Mouse (Mus musculus): ENCODE data around the gene Txndc15. TPM values are rescaled to one million over a fixed set of nuclear protein-coding genes. Genes with fewer than 3 reads are reported as not detected.
A peak's percentile ranks its signal among the peaks of the same experiment; 100 is the strongest.

Gene Txndc15
- polyA plus RNA-seq, 1 experiment from 2014 or later: 104 TPM

DNA sequence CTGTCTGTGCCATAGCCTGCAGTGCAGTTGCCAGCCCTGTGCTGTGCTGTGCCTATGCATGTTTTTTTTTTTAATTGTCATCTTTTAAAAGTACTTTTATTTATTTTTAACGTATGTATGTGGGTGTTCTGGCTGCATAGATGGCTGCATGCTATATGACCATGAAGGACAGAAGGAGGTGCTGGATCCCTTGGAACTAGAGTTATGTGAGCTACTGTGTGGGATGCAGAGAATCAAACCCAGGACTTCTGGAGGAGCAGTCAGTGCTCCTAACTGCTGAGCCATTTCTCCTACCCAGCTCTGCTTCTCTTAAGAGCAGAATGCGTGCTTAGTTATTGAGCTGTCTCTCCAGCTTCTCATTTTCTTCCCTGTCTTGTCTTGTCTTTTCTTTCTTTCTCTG, 7.5 kb downstream of the Txndc15 start:
- no peak overlapping the region for H3K9ac ChIP-seq (ENCODE audit: low read length)
- no peak overlapping the region for H3K4me3 ChIP-seq (ENCODE audit: low read depth, low read length)
- H3K27ac ChIP-seq (ENCODE audit: low read depth, low read length): no peak overlapping the region
- no peak for ATAC-seq (ENCODE audit: insufficient read depth, low FRiP score, low TSS enrichment)
- WGBS: 86% methylated on average over 2 of the region's 2 CpGs
- no peaks in the 10 kb centered on the region for H3K27me3 ChIP-seq (ENCODE audit: control insufficient read depth, insufficient read depth, low read length)
- H3K4me2 ChIP-seq (ENCODE audit: low read depth): no peak overlapping the region
- no peak for DNase-seq (ENCODE audit: low spot score)
- H3K36me3 ChIP-seq (ENCODE audit: control insufficient read depth, insufficient read depth, low read length): peaks cover 10% of the 10 kb centered on the region
- no peaks in the 10 kb centered on the region for H3K4me1 ChIP-seq (ENCODE audit: control insufficient read depth, insufficient read depth, low read length)
- H3K9me3 ChIP-seq (ENCODE audit: control insufficient read depth, low read length): no peaks in the 10 kb centered on the region

DNA sequence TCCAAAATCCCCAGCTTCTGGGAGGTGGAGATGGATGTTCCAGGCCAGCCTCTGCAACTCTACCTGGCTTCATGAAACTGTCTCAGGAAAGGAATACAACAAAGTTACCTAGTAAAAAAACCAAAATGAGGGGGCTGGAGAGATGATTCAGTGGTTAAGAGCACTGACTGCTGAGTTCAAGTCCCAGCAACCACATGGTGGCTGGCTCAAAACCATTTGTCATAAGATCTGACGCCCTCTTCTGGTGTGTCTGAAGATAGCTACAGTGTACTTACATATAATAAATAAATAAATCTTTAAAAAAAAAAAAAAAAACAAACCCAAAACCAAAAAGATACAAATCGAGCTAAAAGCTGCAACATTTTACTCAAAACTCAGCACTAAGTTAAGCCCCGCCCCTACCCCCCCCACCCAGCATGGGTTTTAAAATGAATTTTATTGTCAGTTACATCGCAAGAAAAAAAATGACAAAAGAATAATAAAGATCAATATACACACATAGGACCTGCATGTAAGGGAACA, 12.2 kb downstream of the Txndc15 start:
- H3K27ac ChIP-seq (ENCODE audit: low read depth, low read length): peak overlapping the region; percentile 94
- no peak for ATAC-seq (ENCODE audit: insufficient read depth, low FRiP score, low TSS enrichment)
- H3K27me3 ChIP-seq (ENCODE audit: control insufficient read depth, insufficient read depth, low read length): no peaks in the 10 kb centered on the region
- no peaks in the 10 kb centered on the region for H3K4me1 ChIP-seq (ENCODE audit: control insufficient read depth, insufficient read depth, low read length)
- peak overlapping the region; percentile 60 for H3K4me2 ChIP-seq (ENCODE audit: low read depth)
- peak overlapping the region; percentile 51 for H3K4me3 ChIP-seq (ENCODE audit: low read depth, low read length)
- peak overlapping the region; percentile 81 for H3K9ac ChIP-seq (ENCODE audit: low read length)
- no peak for DNase-seq (ENCODE audit: low spot score)
- H3K9me3 ChIP-seq (ENCODE audit: control insufficient read depth, low read length): no peaks in the 10 kb centered on the region
- H3K36me3 ChIP-seq (ENCODE audit: control insufficient read depth, insufficient read depth, low read length): 0 out of 2 replicates have a peak, but pooled peaks cover 1% of the 10 kb centered on the region
- 5% methylated on average over 4 of the region's 4 CpGs for WGBS

GRCm38 (mm10) chr13:55727120-55727838, 12.8 kb downstream of the Txndc15 start, which contains the start of gene Pcbd2:
Gene Pcbd2, plus strand, starts transcription at chr13:55727368.
- peak; percentile 69 for ATAC-seq (ENCODE audit: insufficient read depth, low FRiP score, low TSS enrichment)
- Histone ChIP-seq H3K4me1 (ENCODE audit: control insufficient read depth, insufficient read depth, low read length) (no peaks in the 10 kb centered on the region), H3K4me2 (ENCODE audit: low read depth) (peak within 1 kb of the TSS; percentile 60), H3K27me3 (ENCODE audit: control insufficient read depth, insufficient read depth, low read length) (no peaks in the 10 kb centered on the region), H3K9ac (ENCODE audit: low read length) (peak within 1 kb of the TSS; percentile 81), H3K9me3 (ENCODE audit: control insufficient read depth, low read length) (no peaks in the 10 kb centered on the region), H3K36me3 (ENCODE audit: control insufficient read depth, insufficient read depth, low read length) (no peaks in the 10 kb centered on the region), H3K4me3 (ENCODE audit: low read depth, low read length) (peak within 1 kb of the TSS; percentile 51), H3K27ac (ENCODE audit: low read depth, low read length) (peak within 1 kb of the TSS; percentile 94)
- DNase-seq (ENCODE audit: low spot score): peak; percentile 89
- 1% methylated on average over 73 of the region's 73 CpGs for WGBS

DNA sequence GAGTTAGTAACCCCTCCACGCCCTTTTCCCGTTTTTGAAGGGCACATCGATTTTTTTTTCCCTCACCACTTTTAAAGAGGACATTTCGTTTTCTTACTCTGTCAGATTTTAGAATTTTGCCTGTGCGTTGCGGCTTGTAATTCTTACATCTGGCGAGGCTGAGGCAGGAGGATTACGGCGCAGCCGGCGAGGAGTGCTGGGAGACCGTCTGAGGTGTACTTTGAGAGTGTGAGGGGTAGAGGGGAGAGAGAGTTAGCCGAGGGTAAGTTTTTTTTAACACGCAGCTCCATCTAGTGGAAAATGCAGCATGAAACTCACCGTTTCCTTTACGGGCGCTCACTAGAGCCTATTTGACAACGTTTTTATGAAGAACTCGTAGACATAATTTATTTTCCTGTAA, 13.4 kb downstream of the Txndc15 start:
- DNase-seq (ENCODE audit: low spot score) (peak; percentile 74), ATAC-seq (ENCODE audit: insufficient read depth, low FRiP score, low TSS enrichment) (peak; percentile 58; the same call in 1 of the 2 replicates)
- Histone ChIP-seq H3K9ac (ENCODE audit: low read length) (peak overlapping the region; percentile 81), H3K4me2 (ENCODE audit: low read depth) (peak overlapping the region; percentile 60), H3K4me1 (ENCODE audit: control insufficient read depth, insufficient read depth, low read length) (no peaks in the 10 kb centered on the region), H3K27ac (ENCODE audit: low read depth, low read length) (no peak overlapping the region), H3K4me3 (ENCODE audit: low read depth, low read length) (peak overlapping the region; percentile 51), H3K36me3 (ENCODE audit: control insufficient read depth, insufficient read depth, low read length) (no peaks in the 10 kb centered on the region), H3K9me3 (ENCODE audit: control insufficient read depth, low read length) (no peaks in the 10 kb centered on the region), H3K27me3 (ENCODE audit: control insufficient read depth, insufficient read depth, low read length) (no peaks in the 10 kb centered on the region)
- 5% methylated on average over 19 of the region's 19 CpGs for WGBS

GRCm38 (mm10) chr13:55730716-55731115, 16.3 kb downstream of the Txndc15 start:
- DNase-seq (ENCODE audit: low spot score) (no peak), ATAC-seq (ENCODE audit: insufficient read depth, low FRiP score, low TSS enrichment) (no peak)
- Histone ChIP-seq H3K4me2 (ENCODE audit: low read depth) (no peak overlapping the region), H3K4me3 (ENCODE audit: low read depth, low read length) (no peak overlapping the region), H3K36me3 (ENCODE audit: control insufficient read depth, insufficient read depth, low read length) (no peaks in the 10 kb centered on the region), H3K27ac (ENCODE audit: low read depth, low read length) (no peak overlapping the region), H3K9me3 (ENCODE audit: control insufficient read depth, low read length) (no peaks in the 10 kb centered on the region), H3K4me1 (ENCODE audit: control insufficient read depth, insufficient read depth, low read length) (no peaks in the 10 kb centered on the region), H3K9ac (ENCODE audit: low read length) (no peak overlapping the region), H3K27me3 (ENCODE audit: control insufficient read depth, insufficient read depth, low read length) (no peaks in the 10 kb centered on the region)
- WGBS: 88% methylated on average over 7 of the region's 7 CpGs

GRCm38 (mm10) chr13:55732121-55732520, 17.7 kb downstream of the Txndc15 start:
- Histone ChIP-seq H3K9ac (ENCODE audit: low read length) (no peak overlapping the region), H3K4me2 (ENCODE audit: low read depth) (no peak overlapping the region), H3K27me3 (ENCODE audit: control insufficient read depth, insufficient read depth, low read length) (no peaks in the 10 kb centered on the region), H3K4me1 (ENCODE audit: control insufficient read depth, insufficient read depth, low read length) (no peaks in the 10 kb centered on the region), H3K27ac (ENCODE audit: low read depth, low read length) (no peak overlapping the region), H3K9me3 (ENCODE audit: control insufficient read depth, low read length) (no peaks in the 10 kb centered on the region), H3K4me3 (ENCODE audit: low read depth, low read length) (no peak overlapping the region), H3K36me3 (ENCODE audit: control insufficient read depth, insufficient read depth, low read length) (no peaks in the 10 kb centered on the region)
- DNase-seq (ENCODE audit: low spot score) (no peak), ATAC-seq (ENCODE audit: insufficient read depth, low FRiP score, low TSS enrichment) (no peak)
- 81% methylated on average over 2 of the region's 2 CpGs for WGBS

DNA sequence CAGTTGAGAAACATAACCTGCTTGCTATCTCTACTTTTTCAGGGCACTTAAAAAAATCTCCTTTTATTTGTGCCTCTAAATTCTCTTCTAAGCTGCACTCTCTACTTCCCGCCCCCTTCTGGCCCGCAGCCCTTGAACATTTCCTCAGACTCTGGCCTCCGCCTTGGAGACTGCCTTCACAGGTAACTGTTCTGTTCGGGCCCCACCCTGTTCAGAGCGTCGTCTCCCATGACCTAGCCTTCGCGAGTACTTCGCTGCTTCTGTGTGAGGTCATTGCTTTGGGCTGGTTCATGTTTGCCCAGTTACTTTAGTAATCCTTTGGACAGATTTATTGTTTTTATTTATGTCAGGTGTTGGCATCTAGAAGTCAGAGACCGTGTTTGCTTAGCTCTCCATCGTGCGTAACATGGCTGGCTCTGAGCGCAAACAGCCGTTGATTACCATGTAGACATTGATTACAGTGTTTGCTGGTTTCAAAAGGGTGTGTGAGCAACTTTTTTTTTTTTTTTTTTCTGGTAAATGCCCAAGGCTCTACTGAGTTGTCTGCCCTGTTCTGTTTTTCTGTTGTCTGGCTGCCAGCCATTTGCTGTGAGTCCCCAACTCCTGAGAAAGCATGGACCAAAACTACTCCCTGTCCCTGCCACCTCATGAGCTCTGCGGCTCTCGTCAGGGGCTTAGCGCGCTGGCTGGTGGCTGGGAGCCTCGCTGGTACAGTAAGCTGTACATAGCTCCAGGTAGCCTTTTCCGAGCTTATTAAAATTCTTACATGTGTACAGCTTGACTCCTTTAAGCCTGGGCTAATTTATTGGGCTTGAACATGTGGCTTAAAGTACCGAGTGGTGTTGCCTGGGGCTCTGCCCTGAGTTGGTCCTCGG, 19.4 kb downstream of the Txndc15 start:
- ATAC-seq (ENCODE audit: insufficient read depth, low FRiP score, low TSS enrichment) (no peak), DNase-seq (ENCODE audit: low spot score) (no peak)
- Histone ChIP-seq H3K27ac (ENCODE audit: low read depth, low read length) (no peak overlapping the region), H3K9ac (ENCODE audit: low read length) (no peak overlapping the region), H3K27me3 (ENCODE audit: control insufficient read depth, insufficient read depth, low read length) (no peaks in the 10 kb centered on the region), H3K4me3 (ENCODE audit: low read depth, low read length) (no peak overlapping the region), H3K9me3 (ENCODE audit: control insufficient read depth, low read length) (no peaks in the 10 kb centered on the region), H3K36me3 (ENCODE audit: control insufficient read depth, insufficient read depth, low read length) (no peaks in the 10 kb centered on the region), H3K4me2 (ENCODE audit: low read depth) (no peak overlapping the region), H3K4me1 (ENCODE audit: control insufficient read depth, insufficient read depth, low read length) (no peaks in the 10 kb centered on the region)
- WGBS: 85% methylated on average over 22 of the region's 22 CpGs

GRCm38 (mm10) chr13:55737885-55738284, 23.4 kb downstream of the Txndc15 start:
- Histone ChIP-seq H3K36me3 (ENCODE audit: control insufficient read depth, insufficient read depth, low read length) (no peaks in the 10 kb centered on the region), H3K4me2 (ENCODE audit: low read depth) (no peak overlapping the region), H3K9ac (ENCODE audit: low read length) (no peak overlapping the region), H3K4me3 (ENCODE audit: low read depth, low read length) (no peak overlapping the region), H3K9me3 (ENCODE audit: control insufficient read depth, low read length) (no peaks in the 10 kb centered on the region), H3K27ac (ENCODE audit: low read depth, low read length) (no peak overlapping the region), H3K27me3 (ENCODE audit: control insufficient read depth, insufficient read depth, low read length) (no peaks in the 10 kb centered on the region), H3K4me1 (ENCODE audit: control insufficient read depth, insufficient read depth, low read length) (no peaks in the 10 kb centered on the region)
- 90% methylated on average over 8 of the region's 8 CpGs for WGBS
- no peak for DNase-seq (ENCODE audit: low spot score)
- ATAC-seq (ENCODE audit: insufficient read depth, low FRiP score, low TSS enrichment): no peak
